Mouse (Mus musculus) ZHBTc4 (cell line): ENCODE measurements around the gene Coro2a.
"Not testable (repeated sequence)": the region's sequence is repeated elsewhere in the genome, so short reads cannot be mapped to it uniquely, and the experiment has no call there.

ENCODE experiments used
- DNase-seq: peaks from one replicate; pipeline ENCODE4 v3.0.0-alpha.2; 2011; ENCODE audit warnings: low read depth, low spot score

Coro2a gene

DNA sequence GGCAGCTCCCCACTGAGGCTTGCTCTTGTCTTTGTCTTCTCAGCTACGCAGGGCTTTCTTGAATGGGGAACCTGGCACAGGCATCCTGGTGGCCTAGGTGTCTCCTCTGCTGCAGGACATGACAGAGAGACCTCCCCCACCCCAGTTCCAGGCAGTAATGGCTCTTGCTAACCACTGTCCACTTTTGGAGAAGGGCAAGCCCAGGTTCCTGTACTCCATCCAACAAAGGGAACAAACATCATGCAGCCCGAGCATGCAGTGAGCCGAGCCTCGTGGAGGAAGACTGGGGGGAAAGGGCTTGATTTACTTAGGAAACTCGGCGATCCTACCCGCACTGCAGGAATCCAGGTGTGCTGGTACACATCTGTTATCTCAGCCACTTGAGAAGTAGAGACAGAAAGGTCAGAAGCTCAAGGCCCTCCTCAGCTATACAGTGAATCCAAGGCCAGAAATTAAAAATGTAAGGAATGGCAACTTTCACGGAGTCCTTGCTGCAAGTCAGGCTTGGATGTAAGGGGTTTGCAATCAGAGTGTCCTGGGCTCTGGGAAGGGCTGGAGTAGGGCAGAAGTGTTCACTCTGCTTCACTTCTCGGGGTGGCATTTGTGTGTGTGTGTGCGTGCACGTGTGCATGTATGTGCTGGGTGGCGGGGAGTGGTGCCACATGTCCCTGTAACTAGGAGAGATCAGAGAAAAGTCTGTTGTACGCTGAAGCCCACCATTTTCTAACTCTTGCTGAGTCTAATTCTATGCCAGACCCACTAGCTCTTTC is 16.8 kb downstream of the Coro2a start:
- no peak for DNase-seq

DNA sequence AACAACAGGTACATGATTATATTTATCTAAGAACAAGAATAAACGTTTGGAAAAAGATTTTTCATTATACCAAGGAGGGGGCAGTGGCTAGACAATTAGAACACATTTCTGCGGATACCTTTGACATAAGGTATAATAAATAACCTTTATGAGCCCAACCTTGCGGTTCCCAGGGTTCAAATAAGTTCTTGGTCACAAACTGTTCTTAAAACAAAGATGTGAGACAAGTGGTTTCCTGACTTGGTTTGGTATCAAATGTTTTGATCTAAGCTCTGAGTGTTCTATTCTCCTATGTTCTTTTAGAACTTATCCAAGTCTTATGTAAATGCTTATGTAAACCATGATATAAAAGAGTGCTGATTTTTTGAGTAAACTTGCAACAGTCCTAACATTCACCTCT is 17.5 kb downstream of the Coro2a start:
- DNase-seq, result not testable (repeated sequence)

- not testable (repeated sequence) for DNase-seq
Measured at GRCm38 (mm10) chr4:46584084-46584483, 17.9 kb downstream of the Coro2a start.

- DNase-seq, result not testable (repeated sequence)
Measured at GRCm38 (mm10) chr4:46582024-46582423, 20.0 kb downstream of the Coro2a start.

GRCm38 (mm10) chr4:46581577-46581976 is 20.4 kb downstream of the Coro2a start:
- DNase-seq, result peak; percentile 24

GRCm38 (mm10) chr4:46580799-46581243 is 21.2 kb downstream of the Coro2a start:
- DNase-seq, result not testable (repeated sequence)

DNA sequence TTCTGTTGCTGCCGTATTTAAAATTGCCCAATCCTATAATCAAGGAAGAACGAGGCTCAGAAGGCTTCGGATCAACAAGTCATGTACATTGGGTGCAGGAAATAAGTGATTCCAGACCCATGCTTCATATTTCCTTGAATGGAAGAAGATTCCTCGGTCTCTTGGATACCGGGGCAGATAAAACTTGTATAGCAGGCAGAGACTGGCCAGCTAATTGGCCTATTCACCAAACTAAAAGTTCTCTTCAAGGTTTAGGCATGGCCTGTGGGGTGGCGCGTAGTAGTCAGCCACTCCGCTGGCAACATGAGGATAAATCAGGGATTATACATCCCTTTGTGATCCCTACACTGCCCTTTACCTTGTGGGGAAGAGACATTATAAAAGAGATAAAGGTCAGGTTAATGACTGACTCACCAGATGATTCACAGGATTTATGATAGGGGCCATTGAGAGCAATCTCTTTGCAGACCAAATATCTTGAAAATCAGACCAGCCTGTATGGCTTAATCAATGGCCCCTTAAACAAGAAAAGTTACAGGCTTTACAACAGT is 23.1 kb downstream of the Coro2a start:
- DNase-seq, result not testable (repeated sequence)

- DNase-seq, result no peak
Measured at GRCm38 (mm10) chr4:46578228-46578627, 23.8 kb downstream of the Coro2a start.

GRCm38 (mm10) chr4:46575509-46576284 is 26.3 kb downstream of the Coro2a start:
- not testable (repeated sequence) for DNase-seq

DNA sequence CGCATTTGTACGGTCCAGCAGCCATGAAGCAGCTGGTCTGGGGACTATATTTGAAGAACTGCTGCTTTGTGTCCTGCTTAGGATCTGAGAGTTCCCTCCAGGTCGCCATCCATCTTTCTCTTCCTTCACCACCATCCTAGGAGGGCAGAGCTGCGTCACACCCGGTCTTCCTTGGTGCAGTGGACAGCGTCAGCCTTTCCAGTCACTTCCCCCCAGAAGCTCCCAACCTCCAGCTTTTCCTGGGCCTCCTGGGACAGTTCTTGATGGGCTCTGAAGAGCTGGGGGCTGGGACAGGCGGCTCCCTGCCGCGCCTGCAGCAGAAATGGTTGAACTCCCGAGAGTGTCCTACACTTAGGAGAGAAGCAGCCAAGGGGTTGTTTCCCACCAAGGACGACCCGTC is 27.2 kb downstream of the Coro2a start:
- no peak for DNase-seq

DNA sequence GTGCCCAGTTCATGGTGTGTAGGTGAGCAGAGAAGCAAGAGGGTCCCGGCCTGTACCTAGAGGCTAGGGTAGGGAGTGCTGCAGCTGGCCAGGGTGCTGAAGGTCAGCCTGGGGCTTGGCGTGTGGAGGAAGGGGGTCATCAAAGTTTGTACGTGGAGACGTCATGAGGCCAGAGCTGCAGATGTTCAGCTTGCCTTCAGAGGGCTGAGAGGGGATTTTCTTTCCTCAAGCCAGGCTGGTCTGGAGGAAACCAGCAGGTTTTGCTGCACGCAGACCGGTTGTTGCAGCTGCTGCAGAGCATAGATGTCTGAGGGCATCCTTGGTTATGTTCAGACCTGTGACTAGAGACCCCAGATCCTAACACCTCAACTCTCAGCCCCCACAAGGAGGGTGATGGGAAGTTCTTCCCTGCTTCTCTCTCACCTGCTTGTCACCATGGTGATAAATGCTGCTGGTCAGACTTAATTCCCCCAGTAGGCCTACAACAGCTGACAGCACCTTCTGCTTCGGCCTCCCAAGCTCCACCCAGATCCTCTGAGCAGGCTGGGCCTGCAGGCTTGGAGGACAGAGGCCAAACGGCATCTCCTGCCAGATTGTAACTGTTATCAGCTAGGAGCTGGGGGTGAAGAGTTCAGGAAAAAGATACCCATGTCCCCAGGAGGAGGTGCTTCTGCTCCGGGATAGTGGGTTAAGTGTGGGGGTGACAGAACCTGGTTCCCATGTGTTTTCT is 27.8 kb downstream of the Coro2a start:
- no peak for DNase-seq

GRCm38 (mm10) chr4:46572616-46573015 is 29.4 kb downstream of the Coro2a start:
- DNase-seq, result no peak

GRCm38 (mm10) chr4:46571744-46572143 is 30.3 kb downstream of the Coro2a start:
- DNase-seq, result no peak

DNA sequence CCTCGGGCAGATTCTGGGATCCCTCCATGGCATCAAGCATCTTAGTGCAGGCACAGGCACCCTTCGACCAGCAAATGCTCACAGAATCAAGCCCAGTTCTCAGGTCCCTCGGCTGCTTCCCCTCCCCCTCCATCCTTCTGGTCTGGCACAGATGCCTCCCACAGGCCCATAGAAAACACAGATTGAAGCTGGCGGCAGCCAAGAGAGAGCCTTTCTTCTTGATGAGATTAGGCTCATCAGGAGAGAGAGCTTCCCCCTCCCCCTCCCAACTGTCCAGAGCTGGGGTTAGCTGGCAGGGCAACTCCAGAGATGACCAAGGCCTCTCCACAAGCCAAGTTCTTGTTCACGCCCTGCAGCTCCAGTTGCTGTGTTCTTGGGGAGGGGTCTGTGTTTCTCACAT is 32.3 kb downstream of the Coro2a start:
- no peak for DNase-seq

GRCm38 (mm10) chr4:46568169-46568568 is 33.8 kb downstream of the Coro2a start:
- DNase-seq, result no peak

GRCm38 (mm10) chr4:46566931-46567671 is 34.9 kb downstream of the Coro2a start:
- DNase-seq, result no peak

DNA sequence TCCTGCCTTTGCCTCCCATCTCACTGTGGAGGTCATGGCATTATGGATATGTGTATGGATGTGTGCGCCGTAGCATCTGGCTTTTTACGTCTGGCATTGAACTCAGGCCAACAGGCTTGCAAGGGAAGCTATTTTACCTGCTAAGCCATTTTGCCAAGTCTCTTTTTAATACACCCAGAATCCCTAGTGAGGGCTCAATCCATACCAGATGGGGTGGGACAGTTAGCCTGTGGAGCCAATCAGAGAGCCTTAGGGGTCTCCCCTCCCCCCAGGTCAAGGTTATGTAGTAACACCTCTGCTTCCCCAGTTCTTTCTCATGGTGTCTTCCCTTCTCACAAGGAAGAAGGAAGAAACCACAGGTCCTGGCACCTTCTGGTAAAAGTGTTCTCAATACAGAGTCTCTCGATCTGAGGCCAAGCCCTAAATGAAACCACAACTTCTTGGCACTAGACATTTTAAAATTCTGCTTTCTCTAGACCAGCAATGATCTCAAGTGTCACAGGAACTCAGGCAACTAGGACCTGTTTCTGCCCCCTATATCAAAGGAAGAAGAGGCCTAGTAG is 36.5 kb downstream of the Coro2a start:
- no peak for DNase-seq

GRCm38 (mm10) chr4:46564247-46564646 is 37.8 kb downstream of the Coro2a start:
- DNase-seq, result no peak

GRCm38 (mm10) chr4:46563847-46564246 is 38.2 kb downstream of the Coro2a start:
- DNase-seq, result no peak

- DNase-seq, result no peak
Measured at GRCm38 (mm10) chr4:46562841-46563240, 39.2 kb downstream of the Coro2a start.

DNA sequence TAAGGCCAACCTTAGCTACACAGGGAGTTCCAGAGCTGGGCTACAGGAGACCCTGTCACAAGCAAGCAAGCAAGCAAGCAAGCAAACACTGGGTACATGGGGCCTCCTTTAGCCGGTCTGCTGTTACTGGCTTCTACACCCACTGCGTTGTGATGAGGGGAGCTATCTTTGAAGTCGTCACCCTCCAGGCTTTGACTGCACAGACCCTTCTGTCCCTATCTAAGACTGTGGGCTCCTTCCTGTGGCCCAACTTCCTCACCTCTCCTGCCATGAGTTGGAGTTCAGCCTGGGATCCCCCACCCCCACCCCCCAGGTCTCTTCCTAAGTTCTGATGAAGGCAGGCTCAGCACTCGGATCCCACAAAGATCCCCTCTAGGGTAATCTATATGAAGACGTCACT is 40.0 kb downstream of the Coro2a start:
- DNase-seq, result no peak
